Mouse (Mus musculus): ENCODE results near the gene Aldh1b1. TPM values are rescaled to one million over a fixed set of nuclear protein-coding genes. Genes with fewer than 3 reads are reported as not detected.

The Aldh1b1 gene
- total and polyA plus RNA-seq, 2 experiments = 80.3 to 96.4 TPM

DNA sequence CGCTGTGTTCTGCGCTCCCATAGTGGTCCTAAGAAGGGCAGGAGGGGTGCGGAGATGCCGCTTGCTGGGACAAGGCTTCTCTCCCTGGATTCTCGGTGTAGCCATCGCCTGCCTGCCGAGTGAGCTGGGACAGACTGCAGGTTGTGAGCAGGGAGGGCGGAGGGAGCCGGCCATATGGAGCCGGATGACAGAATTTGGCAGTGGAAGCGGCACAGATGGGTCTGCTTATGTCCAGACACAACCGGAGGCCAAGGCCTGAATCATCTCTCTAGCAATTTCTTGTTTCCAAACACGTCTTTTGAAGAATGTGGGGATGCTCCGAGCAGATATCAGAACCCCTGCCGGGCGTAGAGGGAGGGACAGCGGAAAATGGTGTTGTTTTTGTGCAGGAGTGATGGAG, 42.9 kb upstream of the Aldh1b1 start:
- Histone ChIP-seq H3K4me1 (ENCODE audit: control insufficient read depth, insufficient read depth, low read length) (no peaks in the 10 kb centered on the region), H3K79me2 (ENCODE audit: control insufficient read depth, insufficient read depth, low read length) (no peaks in the 10 kb centered on the region), H3K4me3 (ENCODE audit: insufficient read depth, low read depth, low read length) (no peak overlapping the region), H3K36me3 (ENCODE audit: control insufficient read depth, insufficient read depth, low read length) (no peaks in the 10 kb centered on the region), H3K27me3 (ENCODE audit: control insufficient read depth, insufficient read depth, low read length) (no peaks in the 10 kb centered on the region), H3K9ac (ENCODE audit: low read depth, low read length) (no peak overlapping the region), H3K27ac (replicated peaks; ENCODE audit: insufficient read depth, low read depth, low read length) (no peak overlapping the region)
- WGBS = 82% methylated on average over 17 of the region's 17 CpGs
- TF ChIP-seq CTCF (IDR thresholded peaks at IDR 0.05; ENCODE audit: low read depth, low read length) (no peak), POLR2A (IDR thresholded peaks at IDR 0.05; ENCODE audit: extremely low read depth, insufficient read depth, low read length) (no peak)
- no peak for DNase-seq (ENCODE audit: extremely low read depth, low read depth, low spot score)

- Histone ChIP-seq H3K27me3 (ENCODE audit: control insufficient read depth, insufficient read depth, low read length) (no peaks in the 10 kb centered on the region), H3K36me3 (ENCODE audit: control insufficient read depth, insufficient read depth, low read length) (no peaks in the 10 kb centered on the region), H3K79me2 (ENCODE audit: control insufficient read depth, insufficient read depth, low read length) (no peaks in the 10 kb centered on the region), H3K4me1 (ENCODE audit: control insufficient read depth, insufficient read depth, low read length) (no peaks in the 10 kb centered on the region), H3K9ac (ENCODE audit: low read depth, low read length) (no peak overlapping the region), H3K4me3 (ENCODE audit: insufficient read depth, low read depth, low read length) (no peak overlapping the region), H3K27ac (replicated peaks; ENCODE audit: insufficient read depth, low read depth, low read length) (no peak overlapping the region)
- DNase-seq (ENCODE audit: extremely low read depth, low read depth, low spot score) = no peak
- WGBS = 71% methylated on average over 5 of the region's 5 CpGs
- no peak for TF ChIP-seq POLR2A (IDR thresholded peaks at IDR 0.05; ENCODE audit: extremely low read depth, insufficient read depth, low read length)
- no peak for TF ChIP-seq CTCF (IDR thresholded peaks at IDR 0.05; ENCODE audit: low read depth, low read length)
Measured at GRCm38 (mm10) chr4:45757941-45758340, 40.9 kb upstream of the Aldh1b1 start.

DNA sequence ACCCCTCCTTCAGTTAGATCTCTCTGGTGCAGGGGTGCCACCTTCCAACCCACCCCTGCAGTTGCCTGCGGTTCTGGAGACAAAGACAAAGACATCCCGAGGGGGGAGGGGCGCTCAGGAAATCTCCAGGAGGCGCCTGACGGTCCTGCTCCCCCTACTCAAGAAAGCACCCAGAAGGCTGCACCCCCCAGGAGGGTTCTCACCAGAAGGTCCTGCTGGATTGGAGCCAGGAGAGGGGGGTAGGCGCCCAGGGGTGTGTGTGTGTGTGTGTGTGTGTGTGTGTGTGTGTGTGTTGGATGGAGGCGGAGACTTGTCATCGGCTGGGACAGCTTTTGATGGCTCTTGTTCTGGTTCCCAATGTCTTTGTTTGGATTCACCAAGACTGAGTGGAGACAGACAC, 39.4 kb upstream of the Aldh1b1 start:
- 73% methylated on average over 8 of the region's 8 CpGs for WGBS
- no peak for DNase-seq (ENCODE audit: extremely low read depth, low read depth, low spot score)
- TF ChIP-seq POLR2A (IDR thresholded peaks at IDR 0.05; ENCODE audit: extremely low read depth, insufficient read depth, low read length) (no peak), CTCF (IDR thresholded peaks at IDR 0.05; ENCODE audit: low read depth, low read length) (no peak)

GRCm38 (mm10) chr4:45762600-45762999, 36.2 kb upstream of the Aldh1b1 start:
- Histone ChIP-seq H3K79me2 (ENCODE audit: control insufficient read depth, insufficient read depth, low read length) (no peaks in the 10 kb centered on the region), H3K27me3 (ENCODE audit: control insufficient read depth, insufficient read depth, low read length) (no peaks in the 10 kb centered on the region; the same call in 1 of the 2 replicates), H3K36me3 (ENCODE audit: control insufficient read depth, insufficient read depth, low read length) (no peaks in the 10 kb centered on the region), H3K4me3 (ENCODE audit: insufficient read depth, low read depth, low read length) (no peak overlapping the region), H3K27ac (replicated peaks; ENCODE audit: insufficient read depth, low read depth, low read length) (no peak overlapping the region), H3K4me1 (ENCODE audit: control insufficient read depth, insufficient read depth, low read length) (peaks cover 2% of the 10 kb centered on the region; the same call in 1 of the 2 replicates), H3K9ac (ENCODE audit: low read depth, low read length) (no peak overlapping the region)
- no peak for DNase-seq (ENCODE audit: extremely low read depth, low read depth, low spot score)
- no peak for TF ChIP-seq CTCF (IDR thresholded peaks at IDR 0.05; ENCODE audit: low read depth, low read length)
- no peak for TF ChIP-seq POLR2A (IDR thresholded peaks at IDR 0.05; ENCODE audit: extremely low read depth, insufficient read depth, low read length)
- WGBS = 89% methylated on average over 4 of the region's 4 CpGs

More for the DNA sequence above, 39.4 kb upstream of the Aldh1b1 start:
- Histone ChIP-seq H3K36me3 (ENCODE audit: control insufficient read depth, insufficient read depth, low read length) (no peaks in the 10 kb centered on the region), H3K9ac (ENCODE audit: low read depth, low read length) (no peak overlapping the region), H3K27me3 (ENCODE audit: control insufficient read depth, insufficient read depth, low read length) (no peaks in the 10 kb centered on the region), H3K27ac (replicated peaks; ENCODE audit: insufficient read depth, low read depth, low read length) (no peak overlapping the region), H3K79me2 (ENCODE audit: control insufficient read depth, insufficient read depth, low read length) (no peaks in the 10 kb centered on the region), H3K4me1 (ENCODE audit: control insufficient read depth, insufficient read depth, low read length) (no peaks in the 10 kb centered on the region), H3K4me3 (ENCODE audit: insufficient read depth, low read depth, low read length) (no peak overlapping the region)

DNA sequence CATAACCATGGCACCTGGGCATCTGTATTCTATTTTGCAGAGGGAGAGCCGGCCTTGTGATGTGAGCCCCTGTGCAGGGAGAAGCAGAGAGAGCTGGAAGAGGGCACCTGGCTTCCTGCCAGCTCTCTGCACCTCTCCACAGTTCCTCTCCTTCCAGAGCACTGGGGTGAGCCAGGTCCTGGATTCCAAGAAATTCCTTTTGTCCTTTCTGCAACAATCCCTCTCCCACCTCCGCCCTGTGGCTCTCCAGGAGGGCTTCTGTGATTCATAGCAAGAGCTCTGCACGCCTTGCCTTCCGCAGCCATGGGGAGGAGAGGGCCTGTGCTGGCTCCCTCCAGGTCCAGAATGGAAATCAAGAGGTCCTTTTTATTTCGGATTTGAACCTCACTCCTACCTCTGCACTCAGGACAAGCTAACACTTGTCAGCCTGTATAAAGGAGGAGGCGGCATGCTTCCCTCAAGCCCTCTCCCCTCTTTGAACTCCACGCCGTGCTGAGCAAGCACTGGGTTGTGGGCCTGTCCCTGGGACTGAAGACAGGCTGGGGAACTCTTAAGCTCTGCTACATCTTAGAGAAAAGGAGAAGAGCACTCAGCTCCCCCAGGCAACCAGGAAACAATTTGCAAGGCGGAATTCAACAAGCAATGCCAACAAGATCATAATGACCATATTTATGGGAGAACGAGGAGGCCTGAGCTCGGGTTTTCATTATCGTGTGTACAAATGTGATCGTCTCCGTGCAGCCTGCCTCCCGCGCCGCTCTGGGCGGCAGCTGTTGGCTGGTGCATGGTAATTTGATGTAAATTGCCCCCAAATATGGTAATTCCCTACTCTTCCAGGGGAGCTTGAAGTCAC, 35.3 kb upstream of the Aldh1b1 start:
- no peaks in the 10 kb centered on the region for H3K79me2 ChIP-seq (ENCODE audit: control insufficient read depth, insufficient read depth, low read length)
- TF ChIP-seq CTCF (IDR thresholded peaks at IDR 0.05; ENCODE audit: low read depth, low read length) = no peak
- no peak for TF ChIP-seq POLR2A (IDR thresholded peaks at IDR 0.05; ENCODE audit: extremely low read depth, insufficient read depth, low read length)
- peaks cover 2% of the 10 kb centered on the region; the same call in 1 of the 2 replicates for H3K4me1 ChIP-seq (ENCODE audit: control insufficient read depth, insufficient read depth, low read length)
- no peak overlapping the region for H3K4me3 ChIP-seq (ENCODE audit: insufficient read depth, low read depth, low read length)
- 43% methylated on average over 18 of the region's 18 CpGs for WGBS
- no peaks in the 10 kb centered on the region; the same call in 1 of the 2 replicates for H3K27me3 ChIP-seq (ENCODE audit: control insufficient read depth, insufficient read depth, low read length)
- H3K36me3 ChIP-seq (ENCODE audit: control insufficient read depth, insufficient read depth, low read length) = no peaks in the 10 kb centered on the region
- H3K27ac ChIP-seq (replicated peaks; ENCODE audit: insufficient read depth, low read depth, low read length) = no peak overlapping the region
- no peak for DNase-seq (ENCODE audit: extremely low read depth, low read depth, low spot score)
- H3K9ac ChIP-seq (ENCODE audit: low read depth, low read length) = no peak overlapping the region

DNA sequence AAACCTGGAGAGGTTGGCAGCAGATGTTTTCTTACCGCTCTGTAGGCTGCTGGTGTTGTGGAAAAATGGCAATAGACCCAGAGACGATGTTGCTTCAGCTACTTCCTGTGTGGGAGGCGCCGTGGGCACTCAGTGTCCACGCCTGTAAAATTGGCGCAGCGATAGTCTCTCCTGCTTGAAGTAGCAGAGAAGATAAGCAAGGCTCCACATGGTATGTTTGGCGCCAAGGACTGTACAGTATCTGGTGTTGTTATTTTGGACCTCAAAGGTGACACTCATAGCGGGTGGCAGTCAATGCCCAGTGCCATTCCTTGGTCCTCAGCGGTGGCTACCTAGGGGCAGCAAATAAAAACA, 34.7 kb upstream of the Aldh1b1 start:
- H3K36me3 ChIP-seq (ENCODE audit: control insufficient read depth, insufficient read depth, low read length) = no peaks in the 10 kb centered on the region
- no peaks in the 10 kb centered on the region; the same call in 1 of the 2 replicates for H3K27me3 ChIP-seq (ENCODE audit: control insufficient read depth, insufficient read depth, low read length)
- no peak overlapping the region for H3K9ac ChIP-seq (ENCODE audit: low read depth, low read length)
- H3K27ac ChIP-seq (replicated peaks; ENCODE audit: insufficient read depth, low read depth, low read length) = no peak overlapping the region
- no peak for TF ChIP-seq CTCF (IDR thresholded peaks at IDR 0.05; ENCODE audit: low read depth, low read length)
- TF ChIP-seq POLR2A (IDR thresholded peaks at IDR 0.05; ENCODE audit: extremely low read depth, insufficient read depth, low read length) = no peak
- no peak overlapping the region for H3K4me3 ChIP-seq (ENCODE audit: insufficient read depth, low read depth, low read length)
- no peaks in the 10 kb centered on the region for H3K79me2 ChIP-seq (ENCODE audit: control insufficient read depth, insufficient read depth, low read length)
- DNase-seq (ENCODE audit: extremely low read depth, low read depth, low spot score) = no peak
- peaks cover 3% of the 10 kb centered on the region; the same call in 1 of the 2 replicates for H3K4me1 ChIP-seq (ENCODE audit: control insufficient read depth, insufficient read depth, low read length)
- 22% methylated on average over 10 of the region's 10 CpGs for WGBS

Data from liver, adult 2 months (tissue).